Mouse (Mus musculus): Measurements from ENCODE around the gene Cypt12.

GRCm38 (mm10) chr3:17913796-17914195 is 34.4 kb upstream of the Cypt12 start:
- TF ChIP-seq POLR2A (IDR thresholded peaks at IDR 0.05; ENCODE audit: borderline replicate concordance, low read depth, low read length) (no peak), CTCF (IDR thresholded peaks at IDR 0.05; ENCODE audit: low read depth, low read length) (no peak)
